Mouse (Mus musculus): ENCODE measurements around the gene Hist1h3a. TPM values are rescaled to one million over a fixed set of nuclear protein-coding genes. Genes with fewer than 3 reads are reported as not detected.

Gene Hist1h3a
- polyA plus RNA-seq, 1 experiment from 2014 or later, result 3.4 TPM

DNA sequence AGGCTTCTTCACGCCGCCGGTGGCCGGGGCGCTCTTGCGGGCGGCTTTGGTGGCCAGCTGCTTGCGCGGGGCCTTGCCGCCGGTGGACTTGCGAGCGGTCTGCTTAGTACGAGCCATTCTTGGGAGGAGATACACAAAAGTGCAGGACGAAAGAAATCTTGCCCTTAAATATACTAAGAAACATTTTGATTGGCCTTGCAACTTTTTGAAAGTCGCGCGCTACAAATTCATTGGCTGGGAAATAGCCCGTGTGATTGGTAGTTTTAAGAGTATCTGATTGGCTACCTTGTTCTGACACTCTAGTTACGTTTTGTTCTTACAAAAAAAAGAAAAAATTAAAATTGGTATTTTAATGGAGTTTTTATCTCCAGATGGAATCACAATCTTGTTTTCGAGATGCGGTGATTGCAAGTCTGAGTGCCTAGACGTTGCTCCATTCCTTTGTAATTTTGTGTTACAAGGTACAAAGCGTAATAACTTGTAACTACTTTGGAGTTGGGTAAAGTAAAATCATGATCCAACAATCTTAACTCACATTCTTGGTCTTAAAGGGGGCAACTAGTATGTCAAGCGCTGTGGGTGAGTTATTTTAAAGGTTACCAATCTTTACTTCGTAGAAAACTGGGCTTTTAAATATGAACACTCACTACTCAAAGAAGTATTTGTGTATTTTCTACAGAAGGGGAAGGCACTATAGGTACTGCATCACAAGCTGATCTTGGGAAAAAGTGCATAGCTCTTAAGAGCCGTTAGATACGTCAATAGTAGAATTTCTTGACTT is 16.6 kb downstream of the Hist1h3a start, which contains the start of gene Hist1h3c:
Hist1h3c (minus strand) TSS at position 222 of the 781 bp plus-strand sequence.
- WGBS, result under 1% methylated on average over 28 of the region's 28 CpGs
- ATAC-seq (replicated peaks; ENCODE audit: extremely low read depth, insufficient read depth, low FRiP score), result peak; percentile 52
- peak within 1 kb of the TSS; percentile 99 for H3K27ac ChIP-seq (ENCODE audit: low read length)
- no peaks in the 10 kb centered on the region for H3K36me3 ChIP-seq (ENCODE audit: control insufficient read depth, insufficient read depth)
- H3K4me3 ChIP-seq (ENCODE audit: low read length), result peak within 1 kb of the TSS; percentile 56
- no peaks in the 10 kb centered on the region for H3K9me3 ChIP-seq (replicated peaks; ENCODE audit: control insufficient read depth, low read length)
- no peaks in the 10 kb centered on the region for H3K27me3 ChIP-seq (ENCODE audit: control insufficient read depth, insufficient read depth, low read length)
- H3K4me1 ChIP-seq (ENCODE audit: control insufficient read depth, insufficient read depth, low read length), result peaks cover 23% of the 10 kb centered on the region
- H3K9ac ChIP-seq (ENCODE audit: low read length), result peak within 1 kb of the TSS; percentile 77
- H3K4me2 ChIP-seq (ENCODE audit: low read depth, low read length), result peak within 1 kb of the TSS; percentile 77

- H3K27me3 ChIP-seq (ENCODE audit: control insufficient read depth, insufficient read depth, low read length), result no peaks in the 10 kb centered on the region
- peak overlapping the region; percentile 72 for H3K9ac ChIP-seq (ENCODE audit: low read length)
- H3K4me3 ChIP-seq (ENCODE audit: low read length), result peak overlapping the region; percentile 56
- peak overlapping the region; percentile 67 for H3K27ac ChIP-seq (ENCODE audit: low read length)
- no peaks in the 10 kb centered on the region for H3K36me3 ChIP-seq (ENCODE audit: control insufficient read depth, insufficient read depth)
- ATAC-seq (replicated peaks; ENCODE audit: extremely low read depth, insufficient read depth, low FRiP score), result no peak
- WGBS, result 4% methylated on average over 19 of the region's 36 CpGs
- peaks cover 27% of the 10 kb centered on the region for H3K4me1 ChIP-seq (ENCODE audit: control insufficient read depth, insufficient read depth, low read length)
- peak overlapping the region; percentile 77 for H3K4me2 ChIP-seq (ENCODE audit: low read depth, low read length)
- no peaks in the 10 kb centered on the region for H3K9me3 ChIP-seq (replicated peaks; ENCODE audit: control insufficient read depth, low read length)
Observed at GRCm38 (mm10) chr13:23744421-23745380, 17.5 kb downstream of the Hist1h3a start.

GRCm38 (mm10) chr13:23743963-23744362 is 18.2 kb downstream of the Hist1h3a start:
- no peaks in the 10 kb centered on the region for H3K27me3 ChIP-seq (ENCODE audit: control insufficient read depth, insufficient read depth, low read length)
- H3K36me3 ChIP-seq (ENCODE audit: control insufficient read depth, insufficient read depth), result no peaks in the 10 kb centered on the region
- WGBS, result 40% methylated on average over 4 of the region's 4 CpGs
- H3K9me3 ChIP-seq (replicated peaks; ENCODE audit: control insufficient read depth, low read length), result no peaks in the 10 kb centered on the region
- H3K9ac ChIP-seq (ENCODE audit: low read length), result no peak overlapping the region
- H3K4me1 ChIP-seq (ENCODE audit: control insufficient read depth, insufficient read depth, low read length), result peaks cover 27% of the 10 kb centered on the region
- peak overlapping the region; percentile 77; the same call in 1 of the 2 replicates for H3K4me2 ChIP-seq (ENCODE audit: low read depth, low read length)
- peak overlapping the region; percentile 56 for H3K4me3 ChIP-seq (ENCODE audit: low read length)
- H3K27ac ChIP-seq (ENCODE audit: low read length), result peak overlapping the region; percentile 59
- ATAC-seq (replicated peaks; ENCODE audit: extremely low read depth, insufficient read depth, low FRiP score), result no peak

DNA sequence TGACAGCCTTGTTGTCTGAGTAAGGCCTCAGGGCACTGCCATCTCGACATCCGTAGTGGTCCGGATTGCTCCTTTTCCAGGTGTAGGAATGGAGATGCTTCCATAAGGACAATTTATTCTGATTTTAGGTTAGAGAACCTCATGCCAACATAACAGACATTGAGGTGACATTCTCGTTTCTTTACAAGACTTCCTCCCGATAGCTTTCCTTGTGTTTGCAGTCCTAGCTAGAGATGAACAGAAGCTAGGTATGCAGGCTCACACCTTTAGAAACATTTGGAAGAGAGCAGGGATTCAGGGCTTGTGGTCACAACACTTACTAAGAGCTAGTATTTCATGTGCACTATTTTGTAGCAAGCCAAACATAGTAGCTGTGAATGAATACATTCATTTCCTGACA is 19.0 kb downstream of the Hist1h3a start:
- Histone ChIP-seq H3K4me1 (ENCODE audit: control insufficient read depth, insufficient read depth, low read length) (peaks cover 25% of the 10 kb centered on the region), H3K27ac (ENCODE audit: low read length) (no peak overlapping the region), H3K4me3 (ENCODE audit: low read length) (no peak overlapping the region), H3K36me3 (ENCODE audit: control insufficient read depth, insufficient read depth) (no peaks in the 10 kb centered on the region), H3K27me3 (ENCODE audit: control insufficient read depth, insufficient read depth, low read length) (no peaks in the 10 kb centered on the region), H3K4me2 (ENCODE audit: low read depth, low read length) (no peak overlapping the region), H3K9ac (ENCODE audit: low read length) (no peak overlapping the region), H3K9me3 (replicated peaks; ENCODE audit: control insufficient read depth, low read length) (no peaks in the 10 kb centered on the region)
- ATAC-seq (replicated peaks; ENCODE audit: extremely low read depth, insufficient read depth, low FRiP score), result no peak
- 85% methylated on average over 5 of the region's 5 CpGs for WGBS

DNA sequence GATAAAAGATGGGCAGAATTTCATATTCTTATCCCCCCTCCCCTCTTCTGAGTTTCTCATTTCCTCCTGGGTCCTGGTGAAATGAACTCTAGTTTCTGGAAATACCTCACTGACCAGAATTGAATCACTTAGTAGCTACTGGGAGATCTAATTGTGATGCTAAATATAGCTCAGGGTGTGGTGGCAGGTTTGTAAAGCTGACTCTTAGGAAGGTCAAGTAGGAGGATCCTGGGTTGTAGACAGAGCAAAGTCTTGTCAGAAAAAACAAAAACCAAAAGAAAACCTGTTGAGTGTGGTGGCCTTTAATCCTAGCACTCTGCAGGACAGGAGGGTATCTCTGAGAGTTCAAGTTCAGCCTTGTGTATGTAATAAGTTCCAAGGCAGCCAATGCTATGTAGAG is 20.2 kb downstream of the Hist1h3a start:
- no peak overlapping the region for H3K4me2 ChIP-seq (ENCODE audit: low read depth, low read length)
- H3K9me3 ChIP-seq (replicated peaks; ENCODE audit: control insufficient read depth, low read length), result no peaks in the 10 kb centered on the region
- no peak for ATAC-seq (replicated peaks; ENCODE audit: extremely low read depth, insufficient read depth, low FRiP score)
- no peaks in the 10 kb centered on the region for H3K27me3 ChIP-seq (ENCODE audit: control insufficient read depth, insufficient read depth, low read length)
- H3K27ac ChIP-seq (ENCODE audit: low read length), result peak overlapping the region; percentile 42; the same call in 1 of the 2 replicates
- peaks cover 18% of the 10 kb centered on the region for H3K4me1 ChIP-seq (ENCODE audit: control insufficient read depth, insufficient read depth, low read length)
- H3K9ac ChIP-seq (ENCODE audit: low read length), result no peak overlapping the region
- H3K36me3 ChIP-seq (ENCODE audit: control insufficient read depth, insufficient read depth), result no peaks in the 10 kb centered on the region
- no peak overlapping the region for H3K4me3 ChIP-seq (ENCODE audit: low read length)

GRCm38 (mm10) chr13:23740910-23741309 is 21.3 kb downstream of the Hist1h3a start:
- Histone ChIP-seq H3K36me3 (ENCODE audit: control insufficient read depth, insufficient read depth) (no peaks in the 10 kb centered on the region), H3K4me2 (ENCODE audit: low read depth, low read length) (peak overlapping the region; percentile 95), H3K27ac (ENCODE audit: low read length) (peak overlapping the region; percentile 39), H3K4me3 (ENCODE audit: low read length) (no peak overlapping the region), H3K4me1 (ENCODE audit: control insufficient read depth, insufficient read depth, low read length) (peaks cover 18% of the 10 kb centered on the region), H3K9ac (ENCODE audit: low read length) (no peak overlapping the region), H3K27me3 (ENCODE audit: control insufficient read depth, insufficient read depth, low read length) (no peaks in the 10 kb centered on the region), H3K9me3 (replicated peaks; ENCODE audit: control insufficient read depth, low read length) (no peaks in the 10 kb centered on the region)
- WGBS, result 54% methylated on average over 5 of the region's 5 CpGs
- ATAC-seq (replicated peaks; ENCODE audit: extremely low read depth, insufficient read depth, low FRiP score), result no peak

GRCm38 (mm10) chr13:23740256-23740840 is 21.8 kb downstream of the Hist1h3a start:
- WGBS, result 28% methylated on average over 13 of the region's 13 CpGs
- no peaks in the 10 kb centered on the region for H3K27me3 ChIP-seq (ENCODE audit: control insufficient read depth, insufficient read depth, low read length)
- no peaks in the 10 kb centered on the region for H3K9me3 ChIP-seq (replicated peaks; ENCODE audit: control insufficient read depth, low read length)
- H3K4me3 ChIP-seq (ENCODE audit: low read length), result peak overlapping the region; percentile 74
- peak overlapping the region; percentile 95 for H3K4me2 ChIP-seq (ENCODE audit: low read depth, low read length)
- H3K9ac ChIP-seq (ENCODE audit: low read length), result peak overlapping the region; percentile 92
- no peaks in the 10 kb centered on the region for H3K36me3 ChIP-seq (ENCODE audit: control insufficient read depth, insufficient read depth)
- no peak for ATAC-seq (replicated peaks; ENCODE audit: extremely low read depth, insufficient read depth, low FRiP score)
- H3K27ac ChIP-seq (ENCODE audit: low read length), result peak overlapping the region; percentile 99
- H3K4me1 ChIP-seq (ENCODE audit: control insufficient read depth, insufficient read depth, low read length), result peaks cover 18% of the 10 kb centered on the region

- ATAC-seq (replicated peaks; ENCODE audit: extremely low read depth, insufficient read depth, low FRiP score), result peak; percentile 4; the same call in 1 of the 2 replicates
- Histone ChIP-seq H3K27ac (ENCODE audit: low read length) (peak overlapping the region; percentile 99), H3K9ac (ENCODE audit: low read length) (peak overlapping the region; percentile 92), H3K4me1 (ENCODE audit: control insufficient read depth, insufficient read depth, low read length) (peaks cover 18% of the 10 kb centered on the region), H3K36me3 (ENCODE audit: control insufficient read depth, insufficient read depth) (no peaks in the 10 kb centered on the region), H3K4me2 (ENCODE audit: low read depth, low read length) (peak overlapping the region; percentile 95), H3K9me3 (replicated peaks; ENCODE audit: control insufficient read depth, low read length) (no peaks in the 10 kb centered on the region), H3K4me3 (ENCODE audit: low read length) (peak overlapping the region; percentile 74), H3K27me3 (ENCODE audit: control insufficient read depth, insufficient read depth, low read length) (no peaks in the 10 kb centered on the region)
- 2% methylated on average over 14 of the region's 14 CpGs for WGBS
Observed at GRCm38 (mm10) chr13:23739922-23740252, 22.3 kb downstream of the Hist1h3a start.
